Mouse (Mus musculus): ENCODE data around the gene Abcc5. TPM values are rescaled to one million over a fixed set of nuclear protein-coding genes. Genes with fewer than 3 reads are reported as not detected.
"Not testable (repeated sequence)": the region's sequence is repeated elsewhere in the genome, so short reads cannot be mapped to it uniquely, and the experiment has no call there.

Abcc5 gene
- polyA plus RNA-seq, 1 experiment from 2014 or later: 65.8 TPM

GRCm38 (mm10) chr16:20375341-20375740 is 50.9 kb downstream of the Abcc5 start:
- 87% methylated on average over 5 of the region's 5 CpGs for WGBS
- no peaks in the 10 kb centered on the region for H3K27me3 ChIP-seq (ENCODE audit: insufficient read depth, poor library complexity, severe bottlenecking)
- H3K9me3 ChIP-seq: no peaks in the 10 kb centered on the region
- peaks cover 72% of the 10 kb centered on the region for H3K36me3 ChIP-seq
- H3K4me1 ChIP-seq (replicated peaks): no peaks in the 10 kb centered on the region
- no peak for DNase-seq (ENCODE audit: low spot score)
- H3K27ac ChIP-seq: no peak overlapping the region
- H3K4me3 ChIP-seq: no peak overlapping the region

GRCm38 (mm10) chr16:20371731-20372130 is 54.5 kb downstream of the Abcc5 start:
- H3K27me3 ChIP-seq (ENCODE audit: insufficient read depth, poor library complexity, severe bottlenecking): no peaks in the 10 kb centered on the region
- 81% methylated on average over 4 of the region's 4 CpGs for WGBS
- no peak overlapping the region for H3K27ac ChIP-seq
- no peaks in the 10 kb centered on the region for H3K9me3 ChIP-seq
- H3K36me3 ChIP-seq: peaks cover 85% of the 10 kb centered on the region
- DNase-seq (ENCODE audit: low spot score): no peak
- H3K4me3 ChIP-seq: no peak overlapping the region
- H3K4me1 ChIP-seq (replicated peaks): no peaks in the 10 kb centered on the region

GRCm38 (mm10) chr16:20368221-20368620 is 58.0 kb downstream of the Abcc5 start:
- no peak overlapping the region for H3K4me3 ChIP-seq
- WGBS: 92% methylated on average over 9 of the region's 9 CpGs
- DNase-seq (ENCODE audit: low spot score): no peak
- H3K36me3 ChIP-seq: peaks cover 91% of the 10 kb centered on the region
- H3K27ac ChIP-seq: no peak overlapping the region
- H3K4me1 ChIP-seq (replicated peaks): no peaks in the 10 kb centered on the region
- H3K27me3 ChIP-seq (ENCODE audit: insufficient read depth, poor library complexity, severe bottlenecking): no peaks in the 10 kb centered on the region
- no peaks in the 10 kb centered on the region for H3K9me3 ChIP-seq

GRCm38 (mm10) chr16:20362121-20362520 is 64.1 kb downstream of the Abcc5 start:
- H3K36me3 ChIP-seq: peaks cover 97% of the 10 kb centered on the region
- H3K4me3 ChIP-seq: no peak overlapping the region
- H3K27me3 ChIP-seq (ENCODE audit: insufficient read depth, poor library complexity, severe bottlenecking): no peaks in the 10 kb centered on the region
- 90% methylated on average over 11 of the region's 11 CpGs for WGBS
- no peaks in the 10 kb centered on the region for H3K9me3 ChIP-seq
- no peak overlapping the region for H3K27ac ChIP-seq
- no peaks in the 10 kb centered on the region for H3K4me1 ChIP-seq (replicated peaks)
- DNase-seq (ENCODE audit: low spot score): no peak

GRCm38 (mm10) chr16:20361496-20361895 is 64.7 kb downstream of the Abcc5 start:
- WGBS: 96% methylated on average over 3 of the region's 3 CpGs
- DNase-seq (ENCODE audit: low spot score); H3K4me3 ChIP-seq; H3K27me3 ChIP-seq (ENCODE audit: insufficient read depth, poor library complexity, severe bottlenecking); H3K4me1 ChIP-seq (replicated peaks); H3K9me3 ChIP-seq; H3K27ac ChIP-seq: not testable (repeated sequence)
- H3K36me3 ChIP-seq: peaks cover 97% of the 10 kb centered on the region

GRCm38 (mm10) chr16:20359643-20360295 is 66.4 kb downstream of the Abcc5 start:
- no peaks in the 10 kb centered on the region for H3K4me1 ChIP-seq (replicated peaks)
- no peaks in the 10 kb centered on the region for H3K27me3 ChIP-seq (ENCODE audit: insufficient read depth, poor library complexity, severe bottlenecking)
- H3K4me3 ChIP-seq: no peak overlapping the region
- WGBS: 85% methylated on average over 9 of the region's 9 CpGs
- no peak for DNase-seq (ENCODE audit: low spot score)
- H3K9me3 ChIP-seq: no peaks in the 10 kb centered on the region
- peaks cover 95% of the 10 kb centered on the region for H3K36me3 ChIP-seq
- H3K27ac ChIP-seq: no peak overlapping the region

- no peaks in the 10 kb centered on the region for H3K9me3 ChIP-seq
- no peaks in the 10 kb centered on the region for H3K4me1 ChIP-seq (replicated peaks)
- 95% methylated on average over 5 of the region's 5 CpGs for WGBS
- no peaks in the 10 kb centered on the region for H3K27me3 ChIP-seq (ENCODE audit: insufficient read depth, poor library complexity, severe bottlenecking)
- H3K4me3 ChIP-seq: no peak overlapping the region
- no peak overlapping the region for H3K27ac ChIP-seq
- no peak for DNase-seq (ENCODE audit: low spot score)
- H3K36me3 ChIP-seq: peaks cover 90% of the 10 kb centered on the region
Measured at GRCm38 (mm10) chr16:20357837-20358236, 68.4 kb downstream of the Abcc5 start.

- Histone ChIP-seq H3K27me3 (ENCODE audit: insufficient read depth, poor library complexity, severe bottlenecking) (no peaks in the 10 kb centered on the region), H3K9me3 (no peaks in the 10 kb centered on the region), H3K4me1 (replicated peaks) (no peaks in the 10 kb centered on the region), H3K4me3 (no peak overlapping the region), H3K27ac (no peak overlapping the region), H3K36me3 (peaks cover 81% of the 10 kb centered on the region)
- WGBS: 92% methylated on average over 2 of the region's 2 CpGs
- no peak for DNase-seq (ENCODE audit: low spot score)
Measured at GRCm38 (mm10) chr16:20354762-20355161, 71.4 kb downstream of the Abcc5 start.

GRCm38 (mm10) chr16:20354011-20354410 is 72.2 kb downstream of the Abcc5 start:
- H3K27ac ChIP-seq: no peak overlapping the region
- no peak overlapping the region for H3K4me3 ChIP-seq
- no peaks in the 10 kb centered on the region for H3K9me3 ChIP-seq
- 90% methylated on average over 1 of the region's 1 CpGs for WGBS
- no peaks in the 10 kb centered on the region for H3K4me1 ChIP-seq (replicated peaks)
- H3K36me3 ChIP-seq: peaks cover 79% of the 10 kb centered on the region
- no peaks in the 10 kb centered on the region for H3K27me3 ChIP-seq (ENCODE audit: insufficient read depth, poor library complexity, severe bottlenecking)
- DNase-seq (ENCODE audit: low spot score): no peak

- 90% methylated on average over 1 of the region's 1 CpGs for WGBS
- H3K4me3 ChIP-seq: no peak overlapping the region
- H3K4me1 ChIP-seq (replicated peaks): no peaks in the 10 kb centered on the region
- no peaks in the 10 kb centered on the region for H3K27me3 ChIP-seq (ENCODE audit: insufficient read depth, poor library complexity, severe bottlenecking)
- no peak overlapping the region for H3K27ac ChIP-seq
- no peaks in the 10 kb centered on the region for H3K9me3 ChIP-seq
- H3K36me3 ChIP-seq: peaks cover 75% of the 10 kb centered on the region
- no peak for DNase-seq (ENCODE audit: low spot score)
Measured at GRCm38 (mm10) chr16:20345464-20345863, 80.7 kb downstream of the Abcc5 start.

GRCm38 (mm10) chr16:20338616-20339015 is 87.6 kb downstream of the Abcc5 start:
- Histone ChIP-seq H3K4me3 (no peak overlapping the region), H3K27me3 (ENCODE audit: insufficient read depth, poor library complexity, severe bottlenecking) (no peaks in the 10 kb centered on the region), H3K9me3 (no peaks in the 10 kb centered on the region), H3K4me1 (replicated peaks) (no peaks in the 10 kb centered on the region), H3K27ac (no peak overlapping the region), H3K36me3 (peaks cover 84% of the 10 kb centered on the region)
- WGBS: 96% methylated on average over 3 of the region's 3 CpGs
- DNase-seq (ENCODE audit: low spot score): no peak

- no peak for DNase-seq (ENCODE audit: low spot score)
- 0 out of 2 replicates have a peak, but pooled peaks cover 5% of the 10 kb centered on the region for H3K4me1 ChIP-seq (replicated peaks)
- H3K27me3 ChIP-seq (ENCODE audit: insufficient read depth, poor library complexity, severe bottlenecking): no peaks in the 10 kb centered on the region
- H3K27ac ChIP-seq: no peak overlapping the region
- peaks cover 85% of the 10 kb centered on the region for H3K36me3 ChIP-seq
- H3K9me3 ChIP-seq: no peaks in the 10 kb centered on the region
- no peak overlapping the region for H3K4me3 ChIP-seq
- WGBS: 94% methylated on average over 8 of the region's 8 CpGs
Measured at GRCm38 (mm10) chr16:20334918-20335317, 91.3 kb downstream of the Abcc5 start.

GRCm38 (mm10) chr16:20328306-20328705 is 97.9 kb downstream of the Abcc5 start:
- whole genome bisulfite sequencing: 90% methylated on average over 5 of the region's 5 CpGs
- Histone ChIP-seq H3K27ac (no peak overlapping the region), H3K4me3 (no peak overlapping the region), H3K27me3 (ENCODE audit: insufficient read depth, poor library complexity, severe bottlenecking) (no peaks in the 10 kb centered on the region), H3K9me3 (no peaks in the 10 kb centered on the region), H3K36me3 (peaks cover 44% of the 10 kb centered on the region), H3K4me1 (replicated peaks) (0 out of 2 replicates have a peak, but pooled peaks cover 5% of the 10 kb centered on the region)
- no peak for DNase-seq (ENCODE audit: low spot score)

- no peak within 1 kb of the TSS for H3K4me3 ChIP-seq
- WGBS: 82% methylated on average over 5 of the region's 5 CpGs
Measured at GRCm38 (mm10) chr16:20325286-20325685, 100.9 kb downstream of the Abcc5 start, which contains the start of gene Cyp2ab1. Gene Cyp2ab1, minus strand, starts transcription at chr16:20325404.

More at GRCm38 (mm10) chr16:20325286-20325685, 100.9 kb downstream of the Abcc5 start, which contains the start of gene Cyp2ab1:
- H3K27ac ChIP-seq: no peak within 1 kb of the TSS
- peaks cover 18% of the 10 kb centered on the region for H3K36me3 ChIP-seq
- H3K9me3 ChIP-seq: no peaks in the 10 kb centered on the region
- no peak for DNase-seq (ENCODE audit: low spot score)
- no peaks in the 10 kb centered on the region for H3K27me3 ChIP-seq (ENCODE audit: insufficient read depth, poor library complexity, severe bottlenecking)
- no peaks in the 10 kb centered on the region for H3K4me1 ChIP-seq (replicated peaks)

Measured in hindbrain, embryonic 10.5 days (tissue).